Mouse (Mus musculus): ENCODE measurements around the gene Kalrn.

DNA sequence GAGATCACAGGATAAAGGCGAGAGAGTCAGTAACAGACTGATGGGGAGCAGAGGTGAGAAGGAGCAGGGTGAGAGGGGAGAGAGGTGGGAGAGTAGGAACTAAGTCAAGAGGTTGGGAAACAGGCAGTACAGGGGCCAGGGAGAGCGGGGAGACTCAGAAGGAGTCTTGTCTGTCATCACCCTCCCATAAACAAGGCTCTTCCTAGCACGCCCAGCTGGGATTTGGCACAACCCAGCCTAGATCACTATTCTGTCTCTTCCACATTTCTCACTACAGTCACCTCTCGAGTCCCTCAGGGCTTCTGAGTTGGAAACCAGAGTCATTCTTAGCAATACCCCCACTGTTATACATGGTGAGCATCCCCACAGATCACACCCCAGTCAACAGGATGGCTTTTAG lies 390.1 kb downstream of the Kalrn start:
- TF ChIP-seq GATA1 (IDR thresholded peaks at IDR 0.05; ENCODE audit: borderline replicate concordance, low read length) = no peak
- TF ChIP-seq FLI1 (IDR thresholded peaks at IDR 0.05; ENCODE audit: low read length) = no peak

All from megakaryocyte, embryonic 14.5 days (primary cell).